Mouse (Mus musculus): Measurements from ENCODE around the gene Olfr104-ps.

Olfr104-ps gene

GRCm38 (mm10) chr17:37359282-37359681, at the start of gene Olfr104-ps:
Olfr104-ps (plus strand) TSS chr17:37359582.
- no peak for DNase-seq (ENCODE audit: low spot score in 2 of 2)

DNA sequence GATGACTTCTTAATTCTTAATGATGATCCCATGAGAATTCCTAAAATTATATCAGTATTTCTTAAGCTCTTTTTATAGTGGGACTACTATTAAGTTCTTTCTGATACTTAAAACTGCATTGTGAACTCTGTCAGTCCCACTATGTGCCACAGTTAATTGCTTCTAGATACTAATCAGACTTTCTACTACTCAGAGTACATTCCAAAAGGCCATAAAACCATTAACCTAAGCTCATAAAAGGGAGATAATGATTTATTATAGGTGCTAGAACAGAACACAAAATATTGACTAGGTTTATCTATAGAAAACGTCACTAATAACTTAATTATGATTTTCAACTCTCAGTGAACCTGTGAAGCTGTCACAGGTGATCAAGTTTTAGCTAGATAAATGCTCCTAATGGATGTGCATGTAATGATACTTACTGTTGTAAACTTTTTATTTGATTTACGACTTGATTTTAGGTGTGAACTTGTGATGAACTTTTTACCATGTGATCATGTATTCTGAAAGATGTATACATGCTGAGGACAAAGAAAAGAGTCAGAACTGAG, 49.2 kb upstream of the Olfr104-ps start:
- no peak for DNase-seq (ENCODE audit: low spot score in 2 of 2)

DNA sequence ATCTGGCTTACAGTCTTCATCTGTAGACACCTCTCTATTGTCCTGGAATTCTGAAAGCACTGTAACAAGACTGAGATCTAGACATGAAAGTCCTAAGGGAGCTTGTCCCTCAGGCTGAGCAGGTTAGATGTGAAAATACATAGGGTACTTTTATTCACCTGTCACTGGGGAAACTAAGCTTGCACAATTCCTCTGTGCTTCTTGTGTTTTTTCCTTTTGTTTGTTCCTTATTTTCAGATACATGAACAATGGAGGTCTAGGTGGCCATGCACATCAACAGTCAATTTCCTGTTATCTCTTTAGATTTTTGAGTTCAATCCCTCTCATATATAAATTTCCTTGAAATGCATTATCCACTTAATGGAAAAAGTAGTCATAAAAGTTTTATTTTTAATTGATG, 42.4 kb upstream of the Olfr104-ps start, which contains the start of gene Olfr102:
TSS of gene Olfr102 (minus strand) at position 101 of the 400 bp plus-strand sequence.
- DNase-seq (ENCODE audit: low spot score in 2 of 2) = no peak

- DNase-seq (ENCODE audit: low spot score in 2 of 2) = no peak
Observed at GRCm38 (mm10) chr17:37339598-37339997, 19.8 kb upstream of the Olfr104-ps start, which contains the start of gene Olfr103. Olfr103 (minus strand) TSS chr17:37339698.

DNA sequence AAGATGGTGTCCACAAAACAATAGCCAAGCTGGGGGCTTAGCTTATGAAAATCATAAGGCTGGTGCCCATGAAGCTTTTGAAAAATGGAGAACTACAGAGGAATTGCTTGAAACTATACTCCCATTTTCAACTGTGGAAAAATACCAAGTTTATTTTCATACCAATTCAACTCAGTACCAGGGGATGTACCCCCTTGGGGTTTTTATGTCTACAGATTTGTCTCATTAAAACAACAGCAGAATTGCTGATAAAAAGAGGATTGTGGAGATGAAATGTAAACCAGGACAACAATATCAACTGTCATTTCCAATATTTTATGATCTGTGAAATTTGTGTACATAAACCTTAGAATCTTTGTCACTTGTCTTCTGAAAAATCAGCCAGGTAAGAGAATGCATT, 19.4 kb downstream of the Olfr104-ps start, which contains the start of gene Olfr105-ps:
TSS of gene Olfr105-ps (plus strand) at position 301 of the 400 bp plus-strand sequence.
- DNase-seq (ENCODE audit: low spot score in 2 of 2) = no peak

GRCm38 (mm10) chr17:37390093-37390492, 30.7 kb downstream of the Olfr104-ps start, which contains the start of gene Olfr106-ps:
Olfr106-ps (plus strand) TSS chr17:37390393.
- no peak for DNase-seq (ENCODE audit: low spot score in 2 of 2)

GRCm38 (mm10) chr17:37398926-37399325, 39.5 kb downstream of the Olfr104-ps start, which contains the start of gene Olfr107:
Olfr107 (plus strand) TSS chr17:37399226.
- no peak for DNase-seq (ENCODE audit: low spot score in 2 of 2)

DNA sequence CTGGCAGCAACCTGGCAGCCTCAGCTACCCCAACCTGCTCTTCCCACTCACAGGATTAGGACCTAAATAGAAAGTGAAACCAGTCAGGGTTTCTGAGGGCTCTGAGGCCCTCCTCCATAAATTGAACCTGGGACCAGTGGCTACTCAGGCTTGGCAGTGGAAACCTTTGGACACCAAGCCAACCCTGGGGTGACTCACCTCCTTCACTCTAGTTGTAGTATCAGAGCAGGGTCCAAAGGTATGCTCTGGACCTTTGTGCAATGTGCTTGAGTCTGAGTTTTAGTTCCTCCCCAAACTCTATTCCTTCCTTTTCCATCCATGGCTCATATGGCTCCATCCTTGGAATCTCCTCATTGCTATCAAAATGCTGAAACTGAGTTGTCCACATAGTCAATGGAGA, 54.0 kb downstream of the Olfr104-ps start:
- no peak for DNase-seq (ENCODE audit: low spot score in 2 of 2)

All from right cerebral cortex, postnatal 10 days (tissue).